In the genomic region with DNA sequence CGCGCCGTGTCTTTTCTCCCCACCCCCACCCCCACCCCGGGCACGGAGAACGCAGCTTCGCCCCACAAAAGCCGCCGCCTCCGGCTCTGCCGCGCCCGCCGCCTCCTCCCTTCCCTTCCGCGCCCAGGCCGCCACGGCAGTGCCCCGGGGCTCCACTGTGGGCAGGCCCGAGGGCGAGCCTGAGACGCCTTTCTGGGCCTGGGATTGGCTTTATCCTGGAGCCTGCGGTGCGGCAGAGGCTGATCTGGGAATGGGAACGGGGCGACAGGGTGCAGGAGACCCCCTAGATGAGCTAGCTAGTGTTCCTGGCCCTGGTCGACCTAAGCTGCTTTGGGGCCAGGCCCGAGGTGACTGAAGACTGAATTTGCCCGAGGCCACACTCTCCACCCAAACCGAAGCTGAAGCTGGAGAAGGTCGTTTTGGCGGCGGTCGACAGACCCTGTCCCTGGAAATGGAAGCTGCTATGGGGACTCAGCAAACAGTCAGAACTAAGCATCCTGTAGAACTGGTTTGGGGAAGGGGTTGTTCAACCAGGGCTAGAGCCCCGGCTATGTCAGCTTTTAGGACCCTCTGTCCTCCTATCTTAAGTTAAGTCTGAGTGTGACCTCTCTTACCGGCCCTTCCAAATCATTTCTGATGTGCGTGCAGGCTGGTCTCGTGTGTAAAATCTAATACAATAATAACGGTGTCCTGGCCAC, we compare ENCODE assay signal across 8 mouse cellular contexts. TPM values are rescaled to one million over a fixed set of nuclear protein-coding genes. Genes with fewer than 3 reads are reported as not detected.
DNase-seq lines count a peak whose midpoint lies in the region; ATAC-seq lines count a peak whose summit lies in the region.

No protein-coding gene starts in this region.

- no peak for ATAC-seq in embryonic facial prominence, embryonic 12.5 days (ENCODE audit: insufficient number of reproducible peaks, insufficient read depth, low FRiP score, low TSS enrichment)
- ATAC-seq in midbrain, embryonic 11.5 days (ENCODE audit: low FRiP score) = peak; percentile 40; the same call in 1 of the 2 replicates
- ATAC-seq in stomach, embryonic 16.5 days (ENCODE audit: insufficient read depth, low FRiP score) = peak; percentile 12; the same call in 1 of the 2 replicates

- peak overlapping the region; percentile 80 for H3K27ac ChIP-seq in embryonic facial prominence, embryonic 12.5 days
- H3K27ac ChIP-seq in limb, embryonic 10.5 days = peak overlapping the region; percentile 88
- H3K27ac ChIP-seq in midbrain, embryonic 11.5 days (ENCODE audit: low read depth, low read length) = peak overlapping the region; percentile 69
- H3K27ac ChIP-seq in stomach, embryonic 16.5 days (ENCODE audit: low read length) = peak overlapping the region; percentile 89

- peaks cover 20% of the 10 kb centered on the region for H3K4me1 ChIP-seq in embryonic facial prominence, embryonic 12.5 days
- H3K4me1 ChIP-seq in limb, embryonic 10.5 days = peaks cover 38% of the 10 kb centered on the region
- H3K4me1 ChIP-seq in midbrain, embryonic 11.5 days (ENCODE audit: control insufficient read depth, insufficient read depth, low read length) = peaks cover 11% of the 10 kb centered on the region
- peaks cover 19% of the 10 kb centered on the region for H3K4me1 ChIP-seq in stomach, embryonic 16.5 days (ENCODE audit: control insufficient read depth, insufficient read depth, low read length)

- peak overlapping the region; percentile 78 for H3K4me3 ChIP-seq in embryonic facial prominence, embryonic 12.5 days
- peak overlapping the region; percentile 90 for H3K4me3 ChIP-seq in limb, embryonic 10.5 days
- peak overlapping the region; percentile 77 for H3K4me3 ChIP-seq in midbrain, embryonic 11.5 days (ENCODE audit: low read depth, low read length)
- peak overlapping the region; percentile 81 for H3K4me3 ChIP-seq in stomach, embryonic 16.5 days (replicated peaks; ENCODE audit: low read length)

- no peaks in the 10 kb centered on the region for H3K9me3 ChIP-seq in embryonic facial prominence, embryonic 12.5 days
- H3K9me3 ChIP-seq in limb, embryonic 10.5 days (replicated peaks) = no peaks in the 10 kb centered on the region
- H3K9me3 ChIP-seq in midbrain, embryonic 11.5 days (ENCODE audit: control insufficient read depth, low read length) = no peaks in the 10 kb centered on the region
- no peaks in the 10 kb centered on the region for H3K9me3 ChIP-seq in stomach, embryonic 16.5 days (replicated peaks; ENCODE audit: control insufficient read depth, low read length)

- H3K27me3 ChIP-seq in embryonic facial prominence, embryonic 12.5 days = no peaks in the 10 kb centered on the region
- H3K27me3 ChIP-seq in limb, embryonic 10.5 days (ENCODE audit: low read depth, poor library complexity, severe bottlenecking) = no peaks in the 10 kb centered on the region
- H3K27me3 ChIP-seq in midbrain, embryonic 11.5 days (ENCODE audit: control insufficient read depth, insufficient read depth, low read length) = 0 out of 2 replicates have a peak, but pooled peaks cover 2% of the 10 kb centered on the region
- H3K27me3 ChIP-seq in stomach, embryonic 16.5 days (ENCODE audit: control insufficient read depth, insufficient read depth, low read length) = no peaks in the 10 kb centered on the region

- H3K9ac ChIP-seq in embryonic facial prominence, embryonic 12.5 days = peak overlapping the region; percentile 82
- peak overlapping the region; percentile 87 for H3K9ac ChIP-seq in midbrain, embryonic 11.5 days (ENCODE audit: low read length)
- H3K9ac ChIP-seq in stomach, embryonic 16.5 days (ENCODE audit: low read length) = peak overlapping the region; percentile 88

- under 1% methylated on average over 36 of the region's 39 CpGs for WGBS in embryonic facial prominence, embryonic 12.5 days
- 2% methylated on average over 39 of the region's 39 CpGs for WGBS in limb, embryonic 10.5 days
- WGBS in midbrain, embryonic 11.5 days = 1% methylated on average over 34 of the region's 39 CpGs
- WGBS in stomach, embryonic 16.5 days = under 1% methylated on average over 38 of the region's 39 CpGs

- intact Hi-C loops in heart, postnatal 10 days (cut with DNase I) = no loop called here

- DNase-seq in adrenal gland, adult 18-20 months (ENCODE audit: low spot score in 2 of 2) = peak; percentile 51 to 58
- DNase-seq in adrenal gland, postnatal 4 days (ENCODE audit: low spot score in 2 of 2) = no peak
- peak; percentile 31 for DNase-seq in adipocyte (ENCODE audit: low spot score)
- peak; percentile 61 to 73 for DNase-seq in heart, postnatal 10 days
- DNase-seq in limb, embryonic 10.5 days (ENCODE audit: low spot score) = peak; percentile 70
- peak; percentile 95 for DNase-seq in midbrain, embryonic 11.5 days (ENCODE audit: low spot score, missing footprints)

- H3K36me3 ChIP-seq in embryonic facial prominence, embryonic 12.5 days = no peaks in the 10 kb centered on the region
- H3K36me3 ChIP-seq in limb, embryonic 10.5 days = peaks cover 4% of the 10 kb centered on the region; the same call in 1 of the 2 replicates
- H3K36me3 ChIP-seq in midbrain, embryonic 11.5 days (ENCODE audit: control insufficient read depth, insufficient read depth, low read length) = no peaks in the 10 kb centered on the region
- no peaks in the 10 kb centered on the region for H3K36me3 ChIP-seq in stomach, embryonic 16.5 days (ENCODE audit: control insufficient read depth, insufficient read depth, low read length)

- peak overlapping the region; percentile 97 for H3K4me2 ChIP-seq in embryonic facial prominence, embryonic 12.5 days (replicated peaks)
- H3K4me2 ChIP-seq in midbrain, embryonic 11.5 days = peak overlapping the region; percentile 88
- peak overlapping the region; percentile 91 for H3K4me2 ChIP-seq in stomach, embryonic 16.5 days (ENCODE audit: low read depth, low read length)

RNA-seq across cellular contexts. Expression of gene Ripor1, which starts 0.6 kb away (rescaled TPM):
- total RNA-seq in adrenal gland, adult 18-20 months (2021) = 10 to 100 TPM; 25.9 to 32.9 TPM
- 10 to 100 TPM; 35.4 to 43.0 TPM for total RNA-seq in adrenal gland, postnatal 4 days (2021)
- 14.6 and 15.3 TPM in 2 replicates for polyA plus RNA-seq in embryonic facial prominence, embryonic 12.5 days (2016; fragmentation: Nextera tagmentation; extraction: Ambion mirVana)
- 10 to 100 TPM; 53.1 to 55.8 TPM for total RNA-seq in heart, postnatal 10 days (2021)
- polyA plus RNA-seq in limb, embryonic 10.5 days (2016; fragmentation: Nextera tagmentation; extraction: Ambion mirVana) = 17.5 and 18.0 TPM in 2 replicates
- 10.5 and 12.9 TPM in 2 replicates for polyA plus RNA-seq in midbrain, embryonic 11.5 days (2014; fragmentation: Nextera tagmentation; extraction: Ambion mirVana)
- polyA plus RNA-seq in stomach, embryonic 16.5 days (2015; fragmentation: Nextera tagmentation; extraction: Ambion mirVana) = 21.9 and 23.3 TPM in 2 replicates

RNA-seq across cellular contexts. Expression of gene Ctcf, which starts 30.7 kb away (rescaled TPM):
- total RNA-seq in adrenal gland, adult 18-20 months (2021) = 10 to 100 TPM; 54.2 to 55.2 TPM
- total RNA-seq in adrenal gland, postnatal 4 days (2021) = 10 to 100 TPM; 73.8 to 94.0 TPM
- polyA plus RNA-seq in embryonic facial prominence, embryonic 12.5 days (2016; fragmentation: Nextera tagmentation; extraction: Ambion mirVana) = 138 and 152 TPM in 2 replicates
- 10 to 100 TPM; 46.6 to 56.6 TPM for total RNA-seq in heart, postnatal 10 days (2021)
- polyA plus RNA-seq in limb, embryonic 10.5 days (2016; fragmentation: Nextera tagmentation; extraction: Ambion mirVana) = 132 and 157 TPM in 2 replicates
- 112 and 115 TPM in 2 replicates for polyA plus RNA-seq in midbrain, embryonic 11.5 days (2014; fragmentation: Nextera tagmentation; extraction: Ambion mirVana)
- polyA plus RNA-seq in stomach, embryonic 16.5 days (2015; fragmentation: Nextera tagmentation; extraction: Ambion mirVana) = 76.0 and 76.1 TPM in 2 replicates

RNA-seq across cellular contexts. Expression of gene Agrp, which starts 31.6 kb away (rescaled TPM):
- 1 to 10 TPM; 3.3 to 5.3 TPM for total RNA-seq in adrenal gland, adult 18-20 months (2021)
- 1 to 10 TPM in 1 of 2 experiments, under 1 TPM in 1; 0.81 to 1.5 TPM for total RNA-seq in adrenal gland, postnatal 4 days (2021)
- 1.5 and 1.7 TPM in 2 replicates for polyA plus RNA-seq in embryonic facial prominence, embryonic 12.5 days (2016; fragmentation: Nextera tagmentation; extraction: Ambion mirVana)
- total RNA-seq in heart, postnatal 10 days (2021) = not detected
- 0.39 and 0.69 TPM in 2 replicates for polyA plus RNA-seq in limb, embryonic 10.5 days (2016; fragmentation: Nextera tagmentation; extraction: Ambion mirVana)
- polyA plus RNA-seq in midbrain, embryonic 11.5 days (2014; fragmentation: Nextera tagmentation; extraction: Ambion mirVana) = 0.56 and 0.68 TPM in 2 replicates
- polyA plus RNA-seq in stomach, embryonic 16.5 days (2015; fragmentation: Nextera tagmentation; extraction: Ambion mirVana) = 0.81 and 0.99 TPM in 2 replicates

RNA-seq across cellular contexts. Expression of gene Atp6v0d1, which starts 39.8 kb away (rescaled TPM):
- 100 to 1,000 TPM; 118 to 121 TPM for total RNA-seq in adrenal gland, adult 18-20 months (2021)
- total RNA-seq in adrenal gland, postnatal 4 days (2021) = 100 to 1,000 TPM; 103 to 113 TPM
- polyA plus RNA-seq in embryonic facial prominence, embryonic 12.5 days (2016; fragmentation: Nextera tagmentation; extraction: Ambion mirVana) = 75.4 and 84.3 TPM in 2 replicates
- total RNA-seq in heart, postnatal 10 days (2021) = 10 to 100 TPM; 60.1 to 64.0 TPM
- 58.3 and 68.6 TPM in 2 replicates for polyA plus RNA-seq in limb, embryonic 10.5 days (2016; fragmentation: Nextera tagmentation; extraction: Ambion mirVana)
- polyA plus RNA-seq in midbrain, embryonic 11.5 days (2014; fragmentation: Nextera tagmentation; extraction: Ambion mirVana) = 121 and 129 TPM in 2 replicates
- polyA plus RNA-seq in stomach, embryonic 16.5 days (2015; fragmentation: Nextera tagmentation; extraction: Ambion mirVana) = 83.5 and 90.6 TPM in 2 replicates

Comparison
In these comparisons a context has a peak if more than half of its experiments do, and no peak if none do; other contexts are left out.
1. DNase-seq: peak in adrenal gland, adult 18-20 months (2 of 2), adipocyte (single experiment), heart, postnatal 10 days (2 of 2), limb, embryonic 10.5 days (single experiment) and midbrain, embryonic 11.5 days (single experiment); none in adrenal gland, postnatal 4 days (0 of 2).
2. Peak in every context shown above with its lines, with median percentiles within 50 percentile points of each other: H3K27ac ChIP-seq, H3K4me2 ChIP-seq, H3K4me3 ChIP-seq and H3K9ac ChIP-seq.